ENCODE assay signal across 22 mouse cellular contexts in genomic region chr6:145759432-145759831, GRCm38 (mm10). TPM values are rescaled to one million over a fixed set of nuclear protein-coding genes. Genes with fewer than 3 reads are reported as not detected.
DNase-seq lines count a peak whose midpoint lies in the region; ATAC-seq and TF ChIP-seq lines count a peak whose summit lies in the region.
"Had no signal": no experiment of that assay in that cellular context is flagged by ENCODE, and none has a peak within 500 bp of the region (broad histone marks: within the 10 kb centered on the region; RNA-seq: fewer than 3 reads in every experiment).

No protein-coding gene starts in this region.

- H3K9ac ChIP-seq in heart, embryonic 12.5 days: no peak overlapping the region
- H3K9ac ChIP-seq in heart, embryonic 16.5 days (ENCODE audit: low read length): peak overlapping the region; percentile 20; the same call in 1 of the 2 replicates
- H3K9ac ChIP-seq in liver, embryonic 16.5 days (ENCODE audit: low read depth, low read length): no peak overlapping the region
- H3K9ac ChIP-seq in liver, embryonic 12.5 days: no peak overlapping the region
- H3K9ac ChIP-seq: hindbrain, embryonic 15.5 days had no signal

- no peak for ATAC-seq in heart, embryonic 12.5 days (ENCODE audit: insufficient number of reproducible peaks, low FRiP score)
- no peak for ATAC-seq in heart, embryonic 16.5 days (replicated peaks; ENCODE audit: extremely low read depth, insufficient read depth, low FRiP score)
- ATAC-seq in liver, embryonic 16.5 days (ENCODE audit: low read depth): peak; percentile 27; the same call in 1 of the 2 replicates
- ATAC-seq in liver, embryonic 12.5 days: no peak
- ATAC-seq: CD4-positive, CD25-positive, alpha-beta regulatory T cell, adult 4 months; forebrain, embryonic 14.5 days had no signal

- DNase-seq in gastrocnemius, adult 2 months: no peak
- DNase-seq in gastrocnemius, postnatal 14 days: no peak
- DNase-seq in heart, adult 18-20 months: no peak
- no peak for DNase-seq in heart, postnatal 14 days
- DNase-seq: adrenal gland, adult 8-10 months; adrenal gland, postnatal 36 days; B cell, adult 2 months; cerebellum, adult 2 months; cerebellum, postnatal 10 days; gastrocnemius, postnatal 10 days; kidney, adult 8-10 months had no signal

- 53% methylated on average over 2 of the region's 2 CpGs for WGBS in heart, embryonic 12.5 days
- 72% methylated on average over 2 of the region's 2 CpGs for WGBS in heart, embryonic 16.5 days
- WGBS in liver, embryonic 16.5 days (ENCODE audit: insufficient replicate concordance): 31% methylated on average over 2 of the region's 2 CpGs
- WGBS in liver, embryonic 12.5 days (ENCODE audit: insufficient replicate concordance): 42% methylated on average over 2 of the region's 2 CpGs

- intact Hi-C loops in gastrocnemius, adult 2 months (cut with DNase I): no loop called here
- intact Hi-C loops in gastrocnemius, postnatal 14 days (cut with DNase I; ENCODE audit: low total_unique reads): no loop called here
- intact Hi-C loops in heart, postnatal 14 days (cut with DNase I): no loop called here

- no peaks in the 10 kb centered on the region for H3K9me3 ChIP-seq in heart, embryonic 12.5 days (replicated peaks)
- no peaks in the 10 kb centered on the region for H3K9me3 ChIP-seq in heart, embryonic 16.5 days (replicated peaks; ENCODE audit: control insufficient read depth, low read length)
- H3K9me3 ChIP-seq in liver, embryonic 16.5 days (replicated peaks; ENCODE audit: control insufficient read depth, low read length): no peaks in the 10 kb centered on the region
- H3K9me3 ChIP-seq in liver, embryonic 12.5 days (replicated peaks): no peaks in the 10 kb centered on the region
- H3K9me3 ChIP-seq: embryonic facial prominence, embryonic 10.5 days; forebrain, embryonic 10.5 days; hindbrain, embryonic 15.5 days had no signal

- no peaks in the 10 kb centered on the region for H3K27me3 ChIP-seq in heart, embryonic 12.5 days (replicated peaks)
- H3K27me3 ChIP-seq in heart, embryonic 16.5 days (ENCODE audit: control insufficient read depth, insufficient read depth, low read length): no peaks in the 10 kb centered on the region
- H3K27me3 ChIP-seq in liver, embryonic 16.5 days (ENCODE audit: control insufficient read depth, insufficient read depth, low read depth, low read length): no peaks in the 10 kb centered on the region
- H3K27me3 ChIP-seq in liver, embryonic 12.5 days (replicated peaks): no peaks in the 10 kb centered on the region
- H3K27me3 ChIP-seq: hindbrain, embryonic 15.5 days had no signal

- peaks cover 99% of the 10 kb centered on the region for H3K4me1 ChIP-seq in heart, embryonic 12.5 days (replicated peaks)
- peaks cover 87% of the 10 kb centered on the region for H3K4me1 ChIP-seq in heart, embryonic 16.5 days (ENCODE audit: control insufficient read depth, insufficient read depth, low read length)
- peaks cover 11% of the 10 kb centered on the region for H3K4me1 ChIP-seq in liver, embryonic 16.5 days (ENCODE audit: control insufficient read depth, low read depth, low read length)
- peaks cover 20% of the 10 kb centered on the region for H3K4me1 ChIP-seq in liver, embryonic 12.5 days

- H3K4me3 ChIP-seq in gastrocnemius, adult 2 months: no peak overlapping the region
- no peak overlapping the region for H3K4me3 ChIP-seq in heart, embryonic 12.5 days
- H3K4me3 ChIP-seq in heart, embryonic 16.5 days (ENCODE audit: low read length): no peak overlapping the region
- H3K4me3 ChIP-seq in liver, embryonic 16.5 days (ENCODE audit: low read depth, low read length): no peak overlapping the region
- H3K4me3 ChIP-seq in liver, embryonic 12.5 days: no peak overlapping the region
- H3K4me3 ChIP-seq: embryonic facial prominence, embryonic 10.5 days; erythroblast, embryonic 14.5 days; forebrain, embryonic 10.5 days; hindbrain, embryonic 15.5 days had no signal

- TF ChIP-seq CTCF in gastrocnemius, adult 2 months (IDR thresholded peaks at IDR 0.05): no peak

- no peak overlapping the region for H3K4me2 ChIP-seq in heart, embryonic 12.5 days
- H3K4me2 ChIP-seq in heart, embryonic 16.5 days (ENCODE audit: low read depth, low read length): no peak overlapping the region
- H3K4me2 ChIP-seq in liver, embryonic 16.5 days (ENCODE audit: low read depth, low read length): no peak overlapping the region
- no peak overlapping the region for H3K4me2 ChIP-seq in liver, embryonic 12.5 days
- H3K4me2 ChIP-seq: hindbrain, embryonic 15.5 days had no signal

- peak overlapping the region; percentile 59; the same call in 1 of the 2 replicates for H3K27ac ChIP-seq in gastrocnemius, adult 2 months
- peak overlapping the region; percentile 98 for H3K27ac ChIP-seq in heart, embryonic 12.5 days (ENCODE audit: poor library complexity, severe bottlenecking)
- H3K27ac ChIP-seq in heart, embryonic 16.5 days (ENCODE audit: low read length): peak overlapping the region; percentile 94
- H3K27ac ChIP-seq in liver, embryonic 16.5 days (ENCODE audit: low read length): no peak overlapping the region
- H3K27ac ChIP-seq in liver, embryonic 12.5 days: no peak overlapping the region
- H3K27ac ChIP-seq: embryonic facial prominence, embryonic 10.5 days; forebrain, embryonic 10.5 days; hindbrain, embryonic 15.5 days had no signal

- H3K36me3 ChIP-seq in heart, embryonic 12.5 days: peaks cover 8% of the 10 kb centered on the region; the same call in 1 of the 2 replicates
- no peaks in the 10 kb centered on the region for H3K36me3 ChIP-seq in heart, embryonic 16.5 days (ENCODE audit: control insufficient read depth, insufficient read depth)
- no peaks in the 10 kb centered on the region for H3K36me3 ChIP-seq in liver, embryonic 16.5 days (ENCODE audit: control insufficient read depth, insufficient read depth)
- H3K36me3 ChIP-seq in liver, embryonic 12.5 days: no peaks in the 10 kb centered on the region
- H3K36me3 ChIP-seq: embryonic facial prominence, embryonic 10.5 days; forebrain, embryonic 10.5 days; G1E; hindbrain, embryonic 15.5 days had no signal

RNA-seq across cellular contexts. Expression of gene Rassf8, which starts 12.9 kb away (rescaled TPM):
- 10 to 100 TPM; 25.5 to 42.7 TPM for total RNA-seq in gastrocnemius, adult 2 months (2021)
- total RNA-seq in gastrocnemius, postnatal 14 days (2021): 10 to 100 TPM; 29.7 to 34.8 TPM
- polyA plus RNA-seq in heart, embryonic 12.5 days (2016; fragmentation: Nextera tagmentation; extraction: Ambion mirVana): 8.8 and 10.6 TPM in 2 replicates
- 10 to 100 TPM; 48.4 to 55.5 TPM for total RNA-seq in heart, adult 18-20 months (2021)
- polyA plus RNA-seq in heart, embryonic 16.5 days (2015; fragmentation: Nextera tagmentation; extraction: Ambion mirVana): 7.3 TPM in 2 replicates
- total RNA-seq in heart, postnatal 14 days (2021): 10 to 100 TPM; 58.2 to 58.4 TPM
- 1.1 and 1.6 TPM in 2 replicates for polyA plus RNA-seq in liver, embryonic 16.5 days (2015; fragmentation: Nextera tagmentation; extraction: Ambion mirVana)
- polyA plus RNA-seq in liver, embryonic 12.5 days (2016; fragmentation: Nextera tagmentation; extraction: Ambion mirVana): 0.94 and 1.2 TPM in 2 replicates
- polyA plus RNA-seq: erythroblast, embryonic 14.5 days; G1E had no signal

Comparison
In these comparisons a context has a peak if more than half of its experiments do, and no peak if none do; other contexts are left out.
1. H3K27ac ChIP-seq: peak in gastrocnemius, adult 2 months (single experiment), heart, embryonic 12.5 days (single experiment) and heart, embryonic 16.5 days (single experiment); none in liver, embryonic 16.5 days (single experiment) and liver, embryonic 12.5 days (single experiment).